Mouse (Mus musculus): ENCODE measurements at regions not wholly inside any gene's neighbourhood (a gene's known extent, or its start where the extent isn't known, plus 50 kb on each side); places are given as distances from the start of the nearest gene placed in this dataset.

DNA sequence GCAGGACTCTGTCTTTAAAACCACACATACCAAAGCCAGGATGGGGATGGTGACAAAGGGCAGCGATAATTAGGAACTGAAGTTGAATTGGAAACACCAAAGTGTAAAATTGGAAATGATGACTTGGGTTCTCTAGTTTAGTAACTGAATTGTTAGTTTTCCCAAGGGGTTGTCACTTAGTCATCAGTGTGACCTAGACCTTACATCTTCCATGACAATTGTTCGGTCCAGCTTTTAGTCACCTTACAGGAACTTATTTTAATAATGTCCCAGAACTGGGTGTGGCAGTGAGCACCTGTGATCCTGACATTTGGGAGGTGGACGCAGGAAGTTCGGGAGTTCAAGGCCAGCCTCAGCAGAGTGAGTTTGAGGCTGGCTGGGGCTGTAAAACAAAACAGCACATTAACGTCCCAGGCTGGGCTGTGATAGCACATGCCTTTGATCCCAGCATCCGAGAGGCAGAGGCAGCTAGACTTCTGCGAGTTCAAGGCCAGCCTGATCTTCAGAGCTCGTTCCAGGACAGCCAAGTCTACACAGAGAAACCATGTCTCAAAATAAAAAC lies 81.9 kb upstream of the Hes1 start:
- Histone ChIP-seq H3K4me1 (replicated peaks; ENCODE audit: control insufficient read depth, insufficient read depth, low read length) (peaks cover 3% of the 10 kb centered on the region; the same call in 1 of the 2 replicates), H3K27me3 (replicated peaks; ENCODE audit: control insufficient read depth, insufficient read depth, low read length) (no peaks in the 10 kb centered on the region), H3K27ac (ENCODE audit: low read depth, low read length) (no peak overlapping the region), H3K9me3 (ENCODE audit: control insufficient read depth) (no peaks in the 10 kb centered on the region), H3K9ac (ENCODE audit: low read depth, low read length) (no peak overlapping the region), H3K4me2 (replicated peaks; ENCODE audit: low read depth) (no peak overlapping the region), H3K36me3 (ENCODE audit: control insufficient read depth, insufficient read depth) (no peaks in the 10 kb centered on the region), H3K4me3 (ENCODE audit: low read depth, low read length) (no peak overlapping the region)
- ATAC-seq, result no peak
- TF ChIP-seq CTCF (IDR thresholded peaks at IDR 0.05; ENCODE audit: low read depth), result no peak
- 75% methylated on average over 8 of the region's 8 CpGs for WGBS

DNA sequence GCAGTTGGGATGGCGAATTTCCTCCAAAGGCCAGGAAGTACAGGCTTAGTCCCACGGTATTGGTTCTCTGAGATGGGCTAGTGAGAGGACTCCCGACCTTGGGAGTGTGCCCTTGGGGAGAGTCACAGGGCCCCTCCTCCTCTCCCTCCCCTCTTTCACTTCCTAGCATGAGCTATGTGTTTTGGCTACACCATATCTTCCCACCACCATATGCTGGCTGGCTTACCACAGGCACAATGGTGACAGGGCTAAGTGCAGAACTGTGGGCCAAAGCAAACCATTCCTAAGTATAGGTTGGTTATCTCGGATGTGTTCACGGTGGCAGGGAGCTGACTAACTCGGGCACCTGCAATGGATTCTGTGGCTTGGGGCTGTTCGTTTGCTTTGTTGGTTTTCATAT lies 81.0 kb upstream of the Hes1 start:
- no peaks in the 10 kb centered on the region for H3K36me3 ChIP-seq (ENCODE audit: control insufficient read depth, insufficient read depth)
- H3K27ac ChIP-seq (ENCODE audit: low read depth, low read length), result no peak overlapping the region
- H3K9me3 ChIP-seq (ENCODE audit: control insufficient read depth), result no peaks in the 10 kb centered on the region
- peaks cover 3% of the 10 kb centered on the region; the same call in 1 of the 2 replicates for H3K4me1 ChIP-seq (replicated peaks; ENCODE audit: control insufficient read depth, insufficient read depth, low read length)
- H3K9ac ChIP-seq (ENCODE audit: low read depth, low read length), result no peak overlapping the region
- H3K4me3 ChIP-seq (ENCODE audit: low read depth, low read length), result no peak overlapping the region
- no peak for TF ChIP-seq CTCF (IDR thresholded peaks at IDR 0.05; ENCODE audit: low read depth)
- 75% methylated on average over 7 of the region's 7 CpGs for WGBS
- no peak overlapping the region for H3K4me2 ChIP-seq (replicated peaks; ENCODE audit: low read depth)
- no peak for ATAC-seq
- H3K27me3 ChIP-seq (replicated peaks; ENCODE audit: control insufficient read depth, insufficient read depth, low read length), result no peaks in the 10 kb centered on the region

DNA sequence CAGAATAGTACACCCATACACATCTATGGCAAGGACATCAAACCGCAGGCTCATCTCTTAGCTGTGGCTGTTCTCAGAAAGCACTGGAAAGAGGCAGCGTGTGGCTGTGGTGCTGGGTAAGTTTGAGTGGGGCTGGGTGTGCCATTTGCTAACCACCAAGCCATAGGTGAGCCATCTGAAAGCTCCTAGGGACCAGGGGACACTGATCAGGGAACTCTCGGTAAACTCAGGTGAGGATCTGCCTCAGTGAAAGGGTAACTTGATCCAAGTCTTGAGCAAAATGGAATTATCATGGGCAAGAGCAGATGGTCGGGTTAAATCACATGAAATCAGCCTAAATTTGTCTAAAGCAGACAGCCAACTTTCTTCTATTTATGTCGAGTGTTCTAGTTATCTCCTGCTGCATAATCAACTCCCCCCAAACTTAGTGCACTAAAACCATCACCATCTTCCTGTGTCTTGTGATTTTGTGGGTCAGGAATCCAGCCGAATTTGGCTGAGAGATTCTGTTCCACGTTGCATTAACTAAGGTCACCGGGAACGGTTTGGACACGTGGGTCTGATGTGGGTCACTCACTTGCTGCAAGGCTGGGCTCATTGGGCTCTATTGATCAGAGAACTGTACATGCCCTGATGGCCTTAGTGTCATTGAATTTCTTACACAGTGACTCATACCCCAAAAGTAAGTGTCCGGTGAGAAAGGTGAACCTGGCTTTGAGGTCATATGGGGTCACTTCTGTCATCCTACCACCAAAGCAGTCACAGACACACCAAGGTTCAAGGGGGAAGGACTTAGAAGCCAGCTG lies 78.9 kb upstream of the Hes1 start:
- H3K4me3 ChIP-seq (ENCODE audit: low read depth, low read length), result no peak overlapping the region
- ATAC-seq, result no peak
- no peaks in the 10 kb centered on the region for H3K9me3 ChIP-seq (ENCODE audit: control insufficient read depth)
- H3K27ac ChIP-seq (ENCODE audit: low read depth, low read length), result no peak overlapping the region
- TF ChIP-seq CTCF (IDR thresholded peaks at IDR 0.05; ENCODE audit: low read depth), result no peak
- no peak overlapping the region for H3K9ac ChIP-seq (ENCODE audit: low read depth, low read length)
- WGBS, result 92% methylated on average over 11 of the region's 11 CpGs
- no peak overlapping the region for H3K4me2 ChIP-seq (replicated peaks; ENCODE audit: low read depth)
- no peaks in the 10 kb centered on the region for H3K27me3 ChIP-seq (replicated peaks; ENCODE audit: control insufficient read depth, insufficient read depth, low read length)
- H3K36me3 ChIP-seq (ENCODE audit: control insufficient read depth, insufficient read depth), result no peaks in the 10 kb centered on the region
- peaks cover 4% of the 10 kb centered on the region; the same call in 1 of the 2 replicates for H3K4me1 ChIP-seq (replicated peaks; ENCODE audit: control insufficient read depth, insufficient read depth, low read length)

DNA sequence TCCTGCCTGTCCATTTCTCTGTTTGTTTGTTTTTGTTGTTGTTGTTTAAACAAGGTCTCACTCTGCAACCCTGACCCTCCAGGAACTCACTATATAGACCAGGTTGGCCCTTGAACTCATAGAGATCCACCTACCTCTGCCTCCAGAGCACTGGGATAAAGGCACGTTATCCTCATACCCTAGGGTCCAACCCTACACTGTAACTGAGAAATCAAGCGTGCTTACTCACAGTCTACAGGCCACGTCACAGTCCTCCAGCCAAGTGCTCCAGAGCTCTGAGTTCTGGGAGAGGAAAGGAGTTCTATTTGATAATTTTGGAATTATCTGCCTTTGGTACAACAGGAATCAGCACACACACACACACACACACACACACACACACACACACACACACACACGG lies 76.6 kb upstream of the Hes1 start:
- H3K27ac ChIP-seq (ENCODE audit: low read depth, low read length), result no peak overlapping the region
- TF ChIP-seq CTCF (IDR thresholded peaks at IDR 0.05; ENCODE audit: low read depth), result no peak
- H3K36me3 ChIP-seq (ENCODE audit: control insufficient read depth, insufficient read depth), result no peaks in the 10 kb centered on the region
- no peak overlapping the region for H3K4me2 ChIP-seq (replicated peaks; ENCODE audit: low read depth)
- no peaks in the 10 kb centered on the region for H3K27me3 ChIP-seq (replicated peaks; ENCODE audit: control insufficient read depth, insufficient read depth, low read length)
- 0 out of 2 replicates have a peak, but pooled peaks have one; percentile 11 for ATAC-seq
- H3K9me3 ChIP-seq (ENCODE audit: control insufficient read depth), result no peaks in the 10 kb centered on the region
- no peak overlapping the region for H3K4me3 ChIP-seq (ENCODE audit: low read depth, low read length)
- H3K9ac ChIP-seq (ENCODE audit: low read depth, low read length), result no peak overlapping the region
- WGBS, result 55% methylated on average over 4 of the region's 4 CpGs
- H3K4me1 ChIP-seq (replicated peaks; ENCODE audit: control insufficient read depth, insufficient read depth, low read length), result peaks cover 18% of the 10 kb centered on the region

DNA sequence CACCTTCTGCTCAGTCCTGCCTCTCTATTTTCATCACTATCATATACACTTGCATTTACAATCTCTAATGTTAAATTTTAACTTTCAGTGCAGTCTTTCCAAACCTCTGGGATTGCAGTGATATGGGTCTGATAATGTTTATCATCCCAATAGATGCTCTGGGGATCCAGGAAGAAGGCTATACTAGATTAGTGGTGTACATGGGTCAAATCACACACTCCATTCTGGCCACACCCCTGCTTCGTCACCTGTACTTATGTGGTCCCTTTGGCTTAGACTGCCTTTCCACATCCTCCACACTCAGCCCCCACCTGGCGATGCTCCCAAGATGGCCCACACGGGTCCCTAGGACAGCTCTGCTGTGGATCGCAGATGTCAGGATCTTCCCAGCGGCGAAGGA lies 76.2 kb upstream of the Hes1 start:
- 75% methylated on average over 6 of the region's 6 CpGs for WGBS
- no peak overlapping the region; the same call in 1 of the 2 replicates for H3K27ac ChIP-seq (ENCODE audit: low read depth, low read length)
- H3K27me3 ChIP-seq (replicated peaks; ENCODE audit: control insufficient read depth, insufficient read depth, low read length), result no peaks in the 10 kb centered on the region
- peaks cover 19% of the 10 kb centered on the region for H3K4me1 ChIP-seq (replicated peaks; ENCODE audit: control insufficient read depth, insufficient read depth, low read length)
- no peaks in the 10 kb centered on the region for H3K9me3 ChIP-seq (ENCODE audit: control insufficient read depth)
- no peak overlapping the region for H3K4me3 ChIP-seq (ENCODE audit: low read depth, low read length)
- H3K4me2 ChIP-seq (replicated peaks; ENCODE audit: low read depth), result no peak overlapping the region
- H3K9ac ChIP-seq (ENCODE audit: low read depth, low read length), result no peak overlapping the region
- no peak for TF ChIP-seq CTCF (IDR thresholded peaks at IDR 0.05; ENCODE audit: low read depth)
- peak; percentile 57 for ATAC-seq
- H3K36me3 ChIP-seq (ENCODE audit: control insufficient read depth, insufficient read depth), result no peaks in the 10 kb centered on the region

DNA sequence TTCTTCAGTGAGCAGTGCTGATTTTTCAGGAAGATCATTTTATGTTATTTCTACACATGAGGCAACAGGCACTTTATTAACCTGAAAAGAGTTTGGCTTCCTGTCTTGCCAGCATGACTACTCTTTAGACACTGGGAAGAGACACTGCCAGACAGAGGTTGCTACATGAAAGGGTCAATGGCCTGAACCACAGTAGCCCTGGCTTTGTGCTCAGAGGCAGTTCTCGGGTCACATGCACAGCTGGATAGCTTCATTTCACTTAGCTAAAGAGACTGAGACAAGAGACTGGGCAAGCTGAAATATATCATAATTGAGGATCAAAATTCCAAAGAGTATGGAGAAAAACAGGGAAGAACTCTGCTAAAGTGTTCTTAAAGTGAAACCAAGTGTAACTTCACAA lies 74.9 kb upstream of the Hes1 start:
- no peaks in the 10 kb centered on the region for H3K27me3 ChIP-seq (replicated peaks; ENCODE audit: control insufficient read depth, insufficient read depth, low read length)
- peak overlapping the region; percentile 62; the same call in 1 of the 2 replicates for H3K27ac ChIP-seq (ENCODE audit: low read depth, low read length)
- H3K9ac ChIP-seq (ENCODE audit: low read depth, low read length), result no peak overlapping the region
- H3K4me1 ChIP-seq (replicated peaks; ENCODE audit: control insufficient read depth, insufficient read depth, low read length), result peaks cover 19% of the 10 kb centered on the region
- ATAC-seq, result no peak
- H3K36me3 ChIP-seq (ENCODE audit: control insufficient read depth, insufficient read depth), result no peaks in the 10 kb centered on the region
- no peaks in the 10 kb centered on the region for H3K9me3 ChIP-seq (ENCODE audit: control insufficient read depth)
- WGBS, result 34% methylated on average over 1 of the region's 1 CpGs
- H3K4me2 ChIP-seq (replicated peaks; ENCODE audit: low read depth), result no peak overlapping the region
- no peak for TF ChIP-seq CTCF (IDR thresholded peaks at IDR 0.05; ENCODE audit: low read depth)
- H3K4me3 ChIP-seq (ENCODE audit: low read depth, low read length), result no peak overlapping the region

Data from intestine, postnatal 0 days (tissue).